Mouse (Mus musculus) embryo, embryonic 10 days (tissue): ENCODE results near the gene Rtel1.

Source experiments
- DNase-seq: peaks from one replicate; pipeline ENCODE4 v3.0.0-alpha.2; 2015; ENCODE audit warnings: low spot score

Rtel1 gene

GRCm38 (mm10) chr2:181390136-181390870 is 70.8 kb downstream of the Rtel1 start:
- no peak for DNase-seq

GRCm38 (mm10) chr2:181391022-181391421 is 71.5 kb downstream of the Rtel1 start:
- DNase-seq: no peak

- DNase-seq: no peak
These were observed 72.0 kb downstream of the Rtel1 start for GRCm38 (mm10) chr2:181391541-181391940.

GRCm38 (mm10) chr2:181392600-181393213 is 73.2 kb downstream of the Rtel1 start:
- DNase-seq: peak; percentile 94

- no peak for DNase-seq
These were observed 74.5 kb downstream of the Rtel1 start for GRCm38 (mm10) chr2:181394086-181394485.

- no peak for DNase-seq
These were observed 77.7 kb downstream of the Rtel1 start for GRCm38 (mm10) chr2:181397207-181397761.

GRCm38 (mm10) chr2:181401497-181401896 is 82.0 kb downstream of the Rtel1 start:
- no peak for DNase-seq

GRCm38 (mm10) chr2:181403722-181404121 is 84.2 kb downstream of the Rtel1 start:
- DNase-seq: no peak
